In genomic region chr5:109844753-109845186, GRCm38 (mm10) we compare ENCODE assay signal across 8 mouse cellular contexts.
DNase-seq lines count a peak whose midpoint lies in the region; ATAC-seq lines count a peak whose summit lies in the region.

No protein-coding gene starts in this region.

- H3K4me2 ChIP-seq in forebrain, embryonic 11.5 days (ENCODE audit: low read depth, low read length, severe bottlenecking) = peak overlapping the region; percentile 28; the same call in 1 of the 2 replicates
- H3K4me2 ChIP-seq in hindbrain, embryonic 13.5 days = peak overlapping the region; percentile 52
- peak overlapping the region; percentile 52 for H3K4me2 ChIP-seq in midbrain, embryonic 16.5 days (ENCODE audit: low read length)
- H3K4me2 ChIP-seq in stomach, embryonic 16.5 days (ENCODE audit: low read depth, low read length) = peak overlapping the region; percentile 59

- WGBS in forebrain, embryonic 11.5 days = 11% methylated on average over 15 of the region's 15 CpGs
- WGBS in hindbrain, embryonic 13.5 days = 17% methylated on average over 15 of the region's 15 CpGs
- WGBS in midbrain, embryonic 16.5 days = 21% methylated on average over 15 of the region's 15 CpGs
- 4% methylated on average over 15 of the region's 15 CpGs for WGBS in stomach, embryonic 16.5 days

- no peaks in the 10 kb centered on the region for H3K9me3 ChIP-seq in forebrain, embryonic 11.5 days (ENCODE audit: control insufficient read depth, low read length)
- no peaks in the 10 kb centered on the region for H3K9me3 ChIP-seq in hindbrain, embryonic 13.5 days
- no peaks in the 10 kb centered on the region for H3K9me3 ChIP-seq in midbrain, embryonic 16.5 days (replicated peaks; ENCODE audit: control insufficient read depth, low read length, poor library complexity, severe bottlenecking)
- no peaks in the 10 kb centered on the region for H3K9me3 ChIP-seq in stomach, embryonic 16.5 days (replicated peaks; ENCODE audit: control insufficient read depth, low read length)

- no peaks in the 10 kb centered on the region for H3K36me3 ChIP-seq in forebrain, embryonic 11.5 days (ENCODE audit: control insufficient read depth, insufficient read depth, low read length)
- H3K36me3 ChIP-seq in hindbrain, embryonic 13.5 days = no peaks in the 10 kb centered on the region
- H3K36me3 ChIP-seq in midbrain, embryonic 16.5 days (ENCODE audit: control insufficient read depth, insufficient read depth, low read length) = no peaks in the 10 kb centered on the region
- H3K36me3 ChIP-seq in stomach, embryonic 16.5 days (ENCODE audit: control insufficient read depth, insufficient read depth, low read length) = no peaks in the 10 kb centered on the region

- peak; percentile 83 for ATAC-seq in forebrain, embryonic 11.5 days (replicated peaks; ENCODE audit: low FRiP score)
- 0 out of 2 replicates have a peak, but pooled peaks have one; percentile 39 for ATAC-seq in hindbrain, embryonic 13.5 days (ENCODE audit: low FRiP score)
- peak; percentile 62; the same call in 1 of the 2 replicates for ATAC-seq in midbrain, embryonic 16.5 days
- peak; percentile 91 for ATAC-seq in stomach, embryonic 16.5 days (ENCODE audit: insufficient read depth, low FRiP score)

- peak overlapping the region; percentile 31 for H3K4me3 ChIP-seq in forebrain, embryonic 11.5 days (ENCODE audit: low read depth, low read length)
- peak overlapping the region; percentile 40 for H3K4me3 ChIP-seq in hindbrain, embryonic 13.5 days
- H3K4me3 ChIP-seq in midbrain, embryonic 16.5 days (ENCODE audit: low read depth, low read length) = peak overlapping the region; percentile 32
- peak overlapping the region; percentile 61 for H3K4me3 ChIP-seq in stomach, embryonic 16.5 days (replicated peaks; ENCODE audit: low read length)

- H3K9ac ChIP-seq in forebrain, embryonic 11.5 days (ENCODE audit: low read length) = peak overlapping the region; percentile 14; the same call in 1 of the 2 replicates
- peak overlapping the region; percentile 58; the same call in 1 of the 2 replicates for H3K9ac ChIP-seq in hindbrain, embryonic 13.5 days
- H3K9ac ChIP-seq in midbrain, embryonic 16.5 days (ENCODE audit: low read depth, low read length) = 0 out of 2 replicates have a peak overlapping the region, but pooled peaks have one; percentile 11
- peak overlapping the region; percentile 67 for H3K9ac ChIP-seq in stomach, embryonic 16.5 days (ENCODE audit: low read length)

- H3K27ac ChIP-seq in forebrain, embryonic 11.5 days (ENCODE audit: low read depth, low read length) = no peak overlapping the region
- no peak overlapping the region for H3K27ac ChIP-seq in hindbrain, embryonic 13.5 days
- H3K27ac ChIP-seq in midbrain, embryonic 16.5 days (ENCODE audit: low read length) = no peak overlapping the region
- H3K27ac ChIP-seq in stomach, embryonic 16.5 days (ENCODE audit: low read length) = no peak overlapping the region

- DNase-seq in CD4-positive helper T cell, adult 2 months (ENCODE audit: low read depth, low spot score) = peak; percentile 87
- DNase-seq in adrenal gland, adult 8-10 months = peak; percentile 52
- peak; percentile 59 for DNase-seq in forebrain, embryonic 11.5 days (ENCODE audit: low spot score)
- DNase-seq in liver = peak; percentile 69
- DNase-seq in cerebellum, postnatal 14 days = no peak

- no peaks in the 10 kb centered on the region for H3K4me1 ChIP-seq in forebrain, embryonic 11.5 days (replicated peaks; ENCODE audit: control insufficient read depth, insufficient read depth, low read length)
- no peaks in the 10 kb centered on the region for H3K4me1 ChIP-seq in hindbrain, embryonic 13.5 days (replicated peaks)
- H3K4me1 ChIP-seq in midbrain, embryonic 16.5 days (ENCODE audit: control insufficient read depth, insufficient read depth, low read length) = no peaks in the 10 kb centered on the region
- no peaks in the 10 kb centered on the region for H3K4me1 ChIP-seq in stomach, embryonic 16.5 days (ENCODE audit: control insufficient read depth, insufficient read depth, low read length)

- H3K27me3 ChIP-seq in forebrain, embryonic 11.5 days (ENCODE audit: control insufficient read depth, insufficient read depth, low read length) = no peaks in the 10 kb centered on the region
- H3K27me3 ChIP-seq in hindbrain, embryonic 13.5 days = no peaks in the 10 kb centered on the region
- no peaks in the 10 kb centered on the region for H3K27me3 ChIP-seq in midbrain, embryonic 16.5 days (ENCODE audit: control insufficient read depth, insufficient read depth, low read depth, low read length)
- H3K27me3 ChIP-seq in stomach, embryonic 16.5 days (ENCODE audit: control insufficient read depth, insufficient read depth, low read length) = no peaks in the 10 kb centered on the region

Comparison
In these comparisons a context has a peak if more than half of its experiments do, and no peak if none do; other contexts are left out.
1. DNase-seq: peak in CD4-positive helper T cell, adult 2 months (single experiment), adrenal gland, adult 8-10 months (single experiment), forebrain, embryonic 11.5 days (single experiment) and liver (single experiment); none in cerebellum, postnatal 14 days (0 of 2).
2. ATAC-seq: peak in every context shown above with its lines; median percentile 91 in stomach, embryonic 16.5 days; 83 in forebrain, embryonic 11.5 days; 62 in midbrain, embryonic 16.5 days; 39 in hindbrain, embryonic 13.5 days.
3. H3K9ac ChIP-seq: peak in every context shown above with its lines; median percentile 67 in stomach, embryonic 16.5 days; 58 in hindbrain, embryonic 13.5 days; 14 in forebrain, embryonic 11.5 days; 11 in midbrain, embryonic 16.5 days.
4. Peak in every context shown above with its lines, with median percentiles within 50 percentile points of each other: H3K4me2 ChIP-seq and H3K4me3 ChIP-seq.